Mouse (Mus musculus) frontal cortex, postnatal 14 days (tissue): Measurements from ENCODE around the gene Nt5c1a.
A peak's percentile ranks its signal among the peaks of the same experiment; 100 is the strongest.

Experiments used
- DNase-seq, 2 experiments: peaks; one replicate each; pipeline ENCODE4 v3.0.0; 2022; ENCODE audit warnings: low spot score in 2 of 2

Nt5c1a gene

DNA sequence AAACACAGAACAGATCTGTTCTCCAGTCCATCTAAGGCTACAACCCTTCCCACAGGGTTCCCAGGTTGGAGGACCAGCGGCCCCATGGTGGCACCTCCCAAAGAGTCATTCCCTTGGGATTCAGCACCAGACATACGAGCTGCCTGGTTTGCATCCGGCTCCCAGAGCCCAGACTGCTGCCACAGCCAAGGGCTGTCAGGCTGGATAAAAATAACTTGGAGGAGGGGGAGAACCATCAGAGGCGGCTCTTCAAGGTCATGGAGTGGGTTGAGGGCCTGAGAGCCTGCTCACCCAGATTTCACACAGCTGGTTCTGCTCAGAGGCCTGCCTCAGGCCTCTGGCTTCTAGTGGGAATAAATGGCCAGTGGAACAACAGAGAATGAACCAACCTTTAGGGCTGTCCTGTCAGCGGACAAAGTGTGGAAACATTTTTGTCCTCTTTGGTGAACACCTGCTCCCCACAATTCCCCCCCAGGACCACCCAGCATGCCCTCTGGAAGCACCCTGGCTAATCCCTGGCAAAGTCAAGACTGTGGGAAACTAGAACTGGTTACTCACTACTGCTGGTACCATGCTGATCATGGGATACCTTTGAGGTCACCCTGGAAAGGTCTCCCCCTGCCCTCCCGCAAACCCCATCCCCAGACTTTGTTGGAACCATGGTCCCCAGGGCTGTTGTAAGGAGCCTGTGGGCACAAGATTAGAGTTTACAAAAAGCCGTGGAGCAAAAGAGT, 46.0 kb downstream of the Nt5c1a start:
- no peak for DNase-seq

DNA sequence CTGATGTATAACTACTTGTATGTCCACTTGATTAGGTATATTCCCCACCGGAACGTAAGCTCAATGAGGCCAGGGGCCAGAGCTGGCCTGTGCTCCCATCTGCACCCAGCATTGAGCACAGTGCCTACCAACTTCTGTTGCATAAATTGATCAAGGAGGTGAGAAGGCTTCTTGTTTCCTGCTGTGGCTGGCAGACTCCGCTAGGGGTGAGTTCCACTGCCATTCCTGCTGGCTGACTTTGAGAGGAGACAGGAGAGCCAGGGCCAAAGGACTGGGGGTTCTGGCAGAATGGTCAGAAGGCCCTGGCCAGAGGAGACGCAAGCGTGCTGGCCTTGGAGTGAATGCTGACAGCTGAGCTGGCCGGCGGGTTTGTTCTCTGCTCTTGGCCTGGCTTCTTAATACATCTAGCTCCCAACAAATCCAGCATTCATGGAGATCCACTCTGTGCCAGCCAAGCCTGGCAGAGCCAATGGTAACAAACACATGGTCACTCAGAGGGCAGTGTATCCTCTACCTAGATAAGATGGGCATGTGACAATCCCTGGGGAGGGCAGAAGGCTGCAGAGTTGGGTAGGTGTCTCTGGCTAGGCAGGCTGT, 47.8 kb downstream of the Nt5c1a start:
- DNase-seq = peak; percentile 57 to 73

DNA sequence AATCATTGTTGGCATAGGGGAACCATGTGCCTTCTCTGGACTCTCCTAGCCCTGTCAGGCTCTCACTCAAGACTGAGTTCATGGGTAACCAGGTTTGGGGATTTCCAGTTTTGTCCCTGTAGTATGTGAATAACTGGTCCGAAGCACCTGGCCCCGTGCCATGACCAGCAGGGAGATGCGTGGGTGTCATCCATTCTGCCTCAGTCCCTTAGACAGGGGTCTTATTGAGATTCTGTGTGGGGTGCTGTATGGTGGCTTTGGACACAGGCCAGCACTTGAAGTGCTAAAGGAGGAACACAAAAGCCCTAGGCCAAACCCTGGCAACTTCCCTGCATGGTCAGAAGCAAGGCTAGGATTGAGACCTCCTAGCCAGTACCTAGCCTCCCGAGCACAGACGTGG, 50.9 kb downstream of the Nt5c1a start:
- no peak for DNase-seq

DNA sequence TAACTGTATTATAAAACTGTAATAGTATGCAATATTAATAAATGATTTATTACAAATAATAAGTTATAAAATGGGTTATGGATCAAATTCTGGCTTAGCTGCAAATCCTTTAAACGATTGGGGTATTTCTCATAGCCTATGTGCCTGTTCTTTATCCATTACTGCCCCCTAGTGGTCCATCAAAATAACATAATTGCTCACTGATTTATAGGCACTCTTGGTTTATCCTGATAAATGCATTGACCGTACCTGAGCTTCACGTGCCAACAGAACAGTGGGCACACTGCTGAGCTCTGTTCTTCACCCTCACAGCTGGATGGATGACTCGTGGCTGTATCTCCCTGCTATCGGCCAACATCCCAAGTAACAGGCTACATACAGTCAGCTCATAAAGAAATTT, 53.3 kb downstream of the Nt5c1a start:
- DNase-seq = no peak

DNA sequence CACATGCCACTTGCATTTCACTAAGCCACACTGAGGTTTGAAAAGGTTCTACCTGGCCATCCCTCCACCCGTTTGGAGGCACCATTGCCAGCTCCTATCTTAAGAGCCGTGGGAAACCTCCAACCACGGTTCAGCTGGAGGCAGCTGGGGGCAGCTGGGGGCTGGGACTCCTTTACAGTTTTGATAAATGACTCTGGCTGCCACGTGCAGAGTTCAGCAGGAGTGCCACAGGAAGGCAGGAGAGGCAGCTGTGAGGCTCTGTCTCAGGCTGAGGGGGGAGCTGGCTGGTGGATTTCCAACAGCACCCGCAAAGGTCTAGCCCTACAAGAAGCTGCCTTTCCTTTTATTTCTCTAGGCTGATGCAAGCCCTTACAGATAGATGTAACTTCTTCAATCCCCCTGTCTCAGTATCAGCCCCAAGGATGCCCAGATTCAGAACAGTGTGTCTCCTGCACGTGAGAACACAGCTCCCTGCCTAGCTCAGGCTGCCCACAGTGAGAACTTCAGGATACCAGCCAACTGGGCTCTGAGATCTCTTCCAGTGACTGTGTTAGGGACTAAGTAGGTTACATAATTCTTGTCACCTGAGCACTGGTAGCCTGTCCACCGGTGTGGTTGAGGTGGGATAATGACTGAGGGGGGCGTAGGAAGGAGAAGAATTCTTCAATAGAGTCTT, 58.9 kb downstream of the Nt5c1a start:
- no peak for DNase-seq

DNA sequence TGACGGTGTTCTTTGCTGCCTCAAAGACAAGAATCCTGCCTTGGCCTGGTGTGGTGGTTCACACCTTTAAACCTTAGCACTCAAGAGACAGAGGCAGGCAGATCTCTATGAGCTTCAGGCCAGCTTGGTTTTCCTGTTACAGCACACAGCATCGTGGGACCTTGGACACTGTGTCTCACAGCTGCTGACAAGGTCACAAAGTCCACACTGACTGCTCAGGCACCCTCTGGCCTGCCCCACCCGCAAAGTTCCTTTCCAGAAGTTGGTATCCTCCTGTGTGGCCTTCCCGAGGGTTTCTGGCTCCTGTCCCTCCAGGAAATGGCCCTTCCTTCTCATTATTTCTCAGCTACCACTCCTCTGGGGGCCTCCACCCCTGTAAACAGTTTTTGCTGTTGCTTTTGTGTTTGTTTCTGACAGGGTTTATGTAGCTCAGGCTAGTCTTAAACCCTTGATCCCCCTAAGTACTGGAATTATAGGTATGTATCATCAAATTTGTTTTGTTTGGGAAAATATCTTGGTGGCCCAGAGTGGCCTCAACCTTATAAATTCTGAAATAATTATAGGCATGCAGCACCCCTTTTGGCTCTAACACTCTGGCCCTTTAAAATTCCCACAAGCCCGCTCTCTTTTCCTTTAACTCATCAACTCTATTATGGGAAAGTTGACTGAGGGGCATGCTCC, 60.6 kb downstream of the Nt5c1a start, which contains the start of gene Pabpc4:
Pabpc4 (plus strand) TSS at position 631 of the 681 bp plus-strand sequence.
- no peak for DNase-seq
